Comparison of ENCODE assay signal across 33 mouse cellular contexts in genomic region chr11:16969650-16970049, GRCm38 (mm10). TPM values are rescaled to one million over a fixed set of nuclear protein-coding genes. Genes with fewer than 3 reads are reported as not detected.
DNase-seq lines count a peak whose midpoint lies in the region; ATAC-seq and TF ChIP-seq lines count a peak whose summit lies in the region.
"Had no signal": no experiment of that assay in that cellular context is flagged by ENCODE, and none has a peak within 500 bp of the region (broad histone marks: within the 10 kb centered on the region; RNA-seq: fewer than 3 reads in every experiment).

No protein-coding gene starts in this region.

- H3K36me3 ChIP-seq in lung, postnatal 0 days (ENCODE audit: insufficient read depth, low read length): no peaks in the 10 kb centered on the region
- H3K36me3 ChIP-seq in MEL (ENCODE audit: control insufficient read depth in 1 of 2, insufficient read depth in 2 of 2, low read length in 2 of 2): peaks cover 13 to 62% of the 10 kb centered on the region in 2 experiments
- H3K36me3 ChIP-seq: forebrain, embryonic 12.5 days; midbrain, embryonic 10.5 days had no signal

- ATAC-seq in lung, postnatal 0 days: no peak
- ATAC-seq in hematopoietic stem cell, adult 5-6 weeks (replicated peaks in 1 of 2; ENCODE audit: insufficient read depth in 1 of 2, low FRiP score in 2 of 2, low TSS enrichment in 1 of 2, low read depth in 1 of 2, poor library complexity in 2 of 2, severe bottlenecking in 2 of 2): peak; percentile 72 to 75
- ATAC-seq in neutrophil, adult 5-6 weeks (ENCODE audit: extremely low read depth, insufficient number of reproducible peaks, low FRiP score, poor library complexity, severe bottlenecking): peak; percentile 61
- ATAC-seq: intestine, postnatal 0 days; midbrain, embryonic 15.5 days; Patski had no signal

- no peaks in the 10 kb centered on the region for H3K9me3 ChIP-seq in lung, postnatal 0 days (ENCODE audit: low read length)
- no peaks in the 10 kb centered on the region for H3K9me3 ChIP-seq in MEL (replicated peaks; ENCODE audit: insufficient read depth, low read length)
- H3K9me3 ChIP-seq: forebrain, embryonic 12.5 days; midbrain, embryonic 10.5 days; midbrain, embryonic 15.5 days had no signal

- WGBS in lung, postnatal 0 days: 57% methylated on average over 2 of the region's 2 CpGs

- intact Hi-C loops in left cerebral cortex, postnatal 10 days (cut with DNase I): loop anchor here (5.0 kb wide), 1 partner anchor 83 kb away; the partner anchor contains the start of genes Cnrip1 and Plek
- intact Hi-C loops in heart, postnatal 10 days (cut with DNase I): loop anchor here (5.0 to 10.0 kb wide), 2 partner anchors 185 to 243 kb away; partner anchors contain the start of genes Pno1 and Ppp3r1

- no peaks in the 10 kb centered on the region for H3K4me1 ChIP-seq in lung, postnatal 0 days (ENCODE audit: insufficient read depth, low read depth, low read length)
- H3K4me1 ChIP-seq in MEL (ENCODE audit: control insufficient read depth in 1 of 2, insufficient read depth in 2 of 2, low read length in 2 of 2): peaks cover 32 to 33% of the 10 kb centered on the region in 2 experiments
- H3K4me1 ChIP-seq: forebrain, embryonic 12.5 days; midbrain, embryonic 10.5 days; midbrain, embryonic 15.5 days had no signal

- no peaks in the 10 kb centered on the region for H3K27me3 ChIP-seq in lung, postnatal 0 days (replicated peaks; ENCODE audit: insufficient read depth, low read length)
- H3K27me3 ChIP-seq in MEL (ENCODE audit: control insufficient read depth in 1 of 2, insufficient read depth in 2 of 2, low read length in 2 of 2): no peaks in the 10 kb centered on the region
- H3K27me3 ChIP-seq: forebrain, embryonic 12.5 days; midbrain, embryonic 15.5 days had no signal

- H3K27ac ChIP-seq in lung, postnatal 0 days (ENCODE audit: low read length): no peak overlapping the region
- H3K27ac ChIP-seq in MEL (ENCODE audit: control insufficient read depth, low read depth, low read length): peak overlapping the region; percentile 83
- H3K27ac ChIP-seq: forebrain, embryonic 12.5 days; hindbrain, embryonic 14.5 days; left cerebral cortex, adult 2 months; liver, embryonic 14.5 days; midbrain, embryonic 10.5 days; midbrain, embryonic 15.5 days had no signal

- no peak overlapping the region for H3K9ac ChIP-seq in lung, postnatal 0 days (replicated peaks; ENCODE audit: low read depth)
- 0 out of 2 replicates have a peak overlapping the region, but pooled peaks have one; percentile 7 for H3K9ac ChIP-seq in MEL (ENCODE audit: control insufficient read depth, low read depth, low read length, poor library complexity, severe bottlenecking)
- H3K9ac ChIP-seq: forebrain, embryonic 12.5 days; hindbrain, embryonic 14.5 days; liver, embryonic 14.5 days; lung, embryonic 14.5 days; midbrain, embryonic 15.5 days had no signal

- TF ChIP-seq CTCF in lung, postnatal 0 days (IDR thresholded peaks at IDR 0.05): no peak
- TF ChIP-seq CTCF in MEL (IDR thresholded peaks at IDR 0.05 in 2 of 3, conservative IDR thresholded peaks at IDR 0.05 in 1 of 3; ENCODE audit: control insufficient read depth in 1 of 3, insufficient read depth in 1 of 3, low read depth in 2 of 3, low read length in 3 of 3, poor library complexity in 1 of 3, severe bottlenecking in 1 of 3): no peak

- no peaks in the 10 kb centered on the region for H3K79me2 ChIP-seq in MEL (ENCODE audit: control insufficient read depth, insufficient read depth, low read length, poor library complexity)

- H3K4me2 ChIP-seq in lung, postnatal 0 days (replicated peaks; ENCODE audit: low read depth, low read length): no peak overlapping the region
- H3K4me2 ChIP-seq: forebrain, embryonic 12.5 days; heart, embryonic 11.5 days; hindbrain, embryonic 14.5 days; lung, embryonic 14.5 days; midbrain, embryonic 15.5 days had no signal

- no peak for TF ChIP-seq POLR2A in MEL (IDR thresholded peaks at IDR 0.05; ENCODE audit: control insufficient read depth in 1 of 2, insufficient read depth in 1 of 2, low read depth in 1 of 2, low read length in 2 of 2, poor library complexity in 1 of 2)

- peak; percentile 34 for DNase-seq in lung, postnatal 36 days
- DNase-seq in lung, postnatal 0 days (ENCODE audit: low spot score): no peak
- peak; percentile 89 for DNase-seq in MEL (ENCODE audit: low read depth, low spot score)
- DNase-seq in left cerebral cortex, postnatal 10 days (ENCODE audit: extremely low spot score in 1 of 2, low spot score in 2 of 2): no peak
- no peak for DNase-seq in kidney, postnatal 10 days
- DNase-seq in heart, postnatal 10 days: no peak
- DNase-seq: adrenal gland, postnatal 10 days; cerebellum, adult 11 months; cerebellum, adult 9-11 months; gastrocnemius, postnatal 25 days; heart, adult 18-20 months; heart, postnatal 4 days; kidney, adult 9 months; kidney, postnatal 14 days; left cerebral cortex, postnatal 4 days; lung, embryonic 14.5 days; lung, postnatal 4 days; right cerebral cortex, adult 18-20 months; spleen, adult 18-20 months; thymus, adult 18-20 months; thymus, postnatal 25 days had no signal

- H3K4me3 ChIP-seq in lung, postnatal 0 days (ENCODE audit: low read depth, low read length): no peak overlapping the region
- H3K4me3 ChIP-seq in MEL (ENCODE audit: control insufficient read depth in 1 of 2, insufficient read depth in 1 of 2, low read depth in 2 of 2, low read length in 2 of 2): no peak overlapping the region
- H3K4me3 ChIP-seq: erythroblast, embryonic 14.5 days; forebrain, embryonic 12.5 days; left cerebral cortex, adult 2 months; midbrain, embryonic 10.5 days; midbrain, embryonic 15.5 days had no signal

- TF ChIP-seq RAD21 in MEL (IDR thresholded peaks at IDR 0.05; ENCODE audit: low read depth, low read length): no peak

- no peak for TF ChIP-seq EP300 in lung, postnatal 0 days (IDR thresholded peaks at IDR 0.05)
- TF ChIP-seq EP300 in MEL (IDR thresholded peaks at IDR 0.05; ENCODE audit: low read depth in 1 of 2, low read length in 2 of 2): peak; percentile 95 to 98

TF ChIP-seq in MEL, 35 proteins besides CTCF, POLR2A, EP300 and RAD21 (continues in another document):
- TF ChIP-seq NELFE (IDR thresholded peaks at IDR 0.05; ENCODE audit: low read depth, low read length) (no peak), NRF1 (IDR thresholded peaks at IDR 0.05; ENCODE audit: insufficient read depth, low read depth, low read length, poor library complexity, severe bottlenecking) (no peak), ZC3H11A (IDR thresholded peaks at IDR 0.05; ENCODE audit: low read depth, low read length) (no peak), CHD1 (IDR thresholded peaks at IDR 0.05; ENCODE audit: low read depth, low read length) (no peak), USF2 (IDR thresholded peaks at IDR 0.05; ENCODE audit: borderline replicate concordance in 1 of 2, insufficient read depth in 1 of 2, low read depth in 1 of 2, low read length in 2 of 2) (no peak), HCFC1 (IDR thresholded peaks at IDR 0.05; ENCODE audit: low read depth, low read length) (peak; percentile 39; the same call in 1 of the 2 replicates), UBTF (IDR thresholded peaks at IDR 0.05; ENCODE audit: borderline replicate concordance, insufficient read depth, low read depth, low read length) (no peak), TCF12 (IDR thresholded peaks at IDR 0.05; ENCODE audit: low read depth, low read length) (peak; percentile 91), CHD2 (IDR thresholded peaks at IDR 0.05; ENCODE audit: low read length) (peak; percentile 22; the same call in 1 of the 2 replicates), MAX (IDR thresholded peaks at IDR 0.05; ENCODE audit: low read length) (no peak), SIN3A (IDR thresholded peaks at IDR 0.05; ENCODE audit: low read length) (peak; percentile 93), MYB (IDR thresholded peaks at IDR 0.05; ENCODE audit: low read depth, low read length) (peak; percentile 29; the same call in 1 of the 2 replicates), ELF1 (IDR thresholded peaks at IDR 0.05; ENCODE audit: low read depth, low read length) (peak; percentile 29; the same call in 1 of the 2 replicates), GABPA (IDR thresholded peaks at IDR 0.05; ENCODE audit: low read depth, low read length) (no peak), GATA1 (IDR thresholded peaks at IDR 0.05; ENCODE audit: low read depth, low read length) (peak; percentile 94), ETS1 (IDR thresholded peaks at IDR 0.05; ENCODE audit: low read depth, low read length) (peak; percentile 96), ZMIZ1 (IDR thresholded peaks at IDR 0.05; ENCODE audit: low read depth, low read length) (no peak), SMC3 (IDR thresholded peaks at IDR 0.05; ENCODE audit: low read depth, low read length) (peak; percentile 26), ZNF384 (IDR thresholded peaks at IDR 0.05; ENCODE audit: low read depth, low read length) (peak; percentile 62), MAFK (IDR thresholded peaks at IDR 0.05; ENCODE audit: borderline replicate concordance, low read depth, low read length) (peak; percentile 87; the same call in 1 of the 2 replicates), MAZ (IDR thresholded peaks at IDR 0.05; ENCODE audit: low read depth, low read length) (no peak), ZKSCAN1 (IDR thresholded peaks at IDR 0.05; ENCODE audit: low read depth, low read length) (no peak; the same call in 1 of the 2 replicates), MXI1 (IDR thresholded peaks at IDR 0.05; ENCODE audit: low read depth, low read length) (peak; percentile 75; the same call in 1 of the 2 replicates), POLR2AphosphoS2 (IDR thresholded peaks at IDR 0.05; ENCODE audit: low read length) (peak; percentile 77), BHLHE40 (IDR thresholded peaks at IDR 0.05; ENCODE audit: borderline replicate concordance, low read depth, low read length) (peak; percentile 79; the same call in 1 of the 2 replicates), TBP (IDR thresholded peaks at IDR 0.05; ENCODE audit: low read depth, low read length) (no peak), USF1 (IDR thresholded peaks at IDR 0.05; ENCODE audit: low read depth, low read length) (no peak), MYC (IDR thresholded peaks at IDR 0.05; ENCODE audit: low read depth, low read length) (no peak), JUND (IDR thresholded peaks at IDR 0.05; ENCODE audit: low read depth, low read length) (no peak; the same call in 1 of the 2 replicates)

RNA-seq across cellular contexts. Expression of gene Fbxo48, which starts 18.5 kb away (rescaled TPM):
- 0.11 and 0.20 TPM in 2 replicates for polyA plus RNA-seq in lung, postnatal 0 days (2015; fragmentation: Nextera tagmentation; extraction: Ambion mirVana)
- 3.4 and 3.7 TPM in 2 replicates for total RNA-seq in MEL (2012; rRNA removed)
- polyA plus RNA-seq in MEL (2012; ENCODE audit: insufficient read depth in 1 of 2, insufficient read length in 2 of 2, low read depth in 1 of 2, low replicate concordance in 2 of 2, missing spikeins in 1 of 2): 1 to 10 TPM in 1 of 2 experiments, not detected in 1; 5.2 TPM
- 6.0 and 11.5 TPM in 2 replicates for total RNA-seq in hematopoietic stem cell, adult 5-6 weeks (2017)
- 3.0 and 3.8 TPM in 2 replicates for total RNA-seq in neutrophil, adult 5-6 weeks (2017)
- 1 to 10 TPM; 1.9 to 2.6 TPM for total RNA-seq in left cerebral cortex, postnatal 10 days (2021)
- total RNA-seq in heart, postnatal 10 days (2021): under 1 TPM; 0.67 to 0.94 TPM

Comparison
In these comparisons a context has a peak if more than half of its experiments do, and no peak if none do; other contexts are left out.
1. DNase-seq: peak in lung, postnatal 36 days (single experiment) and MEL (single experiment); none in lung, postnatal 0 days (single experiment), left cerebral cortex, postnatal 10 days (0 of 2), kidney, postnatal 10 days (single experiment) and heart, postnatal 10 days (0 of 2).